Mouse (Mus musculus): ENCODE data around the gene Pax6.

Gene Pax6

GRCm38 (mm10) chr2:105746896-105747295 is 78.2 kb downstream of the Pax6 start:
- DNase-seq (ENCODE audit: low spot score) = no peak

Data from urinary bladder, postnatal 25 days (tissue).